Mouse (Mus musculus) heart, adult 2 months (tissue): ENCODE results near the gene Cideb.

Experiments used
- CTCF ChIP-seq: fragments of 200-600 bp; IDR thresholded peaks from 2 replicates; pipeline ENCODE4 v1.8.1; 2022; ENCODE audit warnings: antibody characterized with exemption, mild to moderate bottlenecking, moderate library complexity
- EP300 ChIP-seq: fragments of 200-500 bp; IDR thresholded peaks from 2 replicates; pipeline ENCODE4 v1.6.1; 2011; ENCODE audit warnings: low read depth, low read length, control low read depth; ENCODE audit not compliant: insufficient read depth
- POLR2A ChIP-seq: fragments of 200-500 bp; IDR thresholded peaks from 2 replicates; pipeline ENCODE4 v1.6.1; 2011; ENCODE audit warnings: mild to moderate bottlenecking, low read depth, low read length, control low read depth; ENCODE audit not compliant: insufficient read depth

- no peak for TF ChIP-seq CTCF
- no peak for TF ChIP-seq POLR2A
- TF ChIP-seq EP300: no peak
These were observed 4.9 kb upstream of the Cideb start for GRCm38 (mm10) chr14:55763166-55763565.
